Mouse (Mus musculus): ENCODE measurements at regions not wholly inside any gene's neighbourhood (a gene's known extent, or its start where the extent isn't known, plus 50 kb on each side); places are given as distances from the start of the nearest gene placed in this dataset.

- H3K4me3 ChIP-seq (ENCODE audit: insufficient read depth, low read depth, low read length) = no peak overlapping the region
- TF ChIP-seq CTCF (IDR thresholded peaks at IDR 0.05; ENCODE audit: insufficient read depth, low read depth, low read length) = no peak
- WGBS = 93% methylated on average over 5 of the region's 5 CpGs
- H3K4me1 ChIP-seq (ENCODE audit: control insufficient read depth, insufficient read depth, low read length) = peaks cover 11% of the 10 kb centered on the region
- no peak overlapping the region for H3K27ac ChIP-seq (ENCODE audit: insufficient read depth, low read depth, low read length)
Measured at GRCm38 (mm10) chr15:59760490-59760889, 255.9 kb downstream of the 4933412E24Rik start.

- Histone ChIP-seq H3K4me3 (ENCODE audit: insufficient read depth, low read depth, low read length) (no peak overlapping the region), H3K4me1 (ENCODE audit: control insufficient read depth, insufficient read depth, low read length) (peaks cover 11% of the 10 kb centered on the region)
- 17% methylated on average over 4 of the region's 4 CpGs for WGBS
Measured at GRCm38 (mm10) chr15:59759566-59759965, 256.8 kb downstream of the 4933412E24Rik start.

GRCm38 (mm10) chr15:59758971-59759370, 257.4 kb downstream of the 4933412E24Rik start:
- H3K27ac ChIP-seq (ENCODE audit: insufficient read depth, low read depth, low read length) = no peak overlapping the region
- no peak overlapping the region for H3K4me3 ChIP-seq (ENCODE audit: insufficient read depth, low read depth, low read length)
- H3K4me1 ChIP-seq (ENCODE audit: control insufficient read depth, insufficient read depth, low read length) = peaks cover 11% of the 10 kb centered on the region
- 83% methylated on average over 2 of the region's 2 CpGs for WGBS
- no peak for TF ChIP-seq POLR2A (IDR thresholded peaks at IDR 0.05; ENCODE audit: insufficient read depth, low read depth, low read length)
- no peak for TF ChIP-seq CTCF (IDR thresholded peaks at IDR 0.05; ENCODE audit: insufficient read depth, low read depth, low read length)

More at GRCm38 (mm10) chr15:59759566-59759965, 256.8 kb downstream of the 4933412E24Rik start:
- no peak overlapping the region for H3K27ac ChIP-seq (ENCODE audit: insufficient read depth, low read depth, low read length)
- TF ChIP-seq POLR2A (IDR thresholded peaks at IDR 0.05; ENCODE audit: insufficient read depth, low read depth, low read length) (no peak), CTCF (IDR thresholded peaks at IDR 0.05; ENCODE audit: insufficient read depth, low read depth, low read length) (no peak)

GRCm38 (mm10) chr15:59756141-59756540, 260.3 kb downstream of the 4933412E24Rik start:
- H3K4me3 ChIP-seq (ENCODE audit: insufficient read depth, low read depth, low read length) = no peak overlapping the region
- H3K27ac ChIP-seq (ENCODE audit: insufficient read depth, low read depth, low read length) = no peak overlapping the region
- WGBS = 65% methylated on average over 6 of the region's 6 CpGs
- H3K4me1 ChIP-seq (ENCODE audit: control insufficient read depth, insufficient read depth, low read length) = peaks cover 11% of the 10 kb centered on the region
- TF ChIP-seq CTCF (IDR thresholded peaks at IDR 0.05; ENCODE audit: insufficient read depth, low read depth, low read length) (no peak), POLR2A (IDR thresholded peaks at IDR 0.05; ENCODE audit: insufficient read depth, low read depth, low read length) (no peak)

- Histone ChIP-seq H3K4me1 (ENCODE audit: control insufficient read depth, insufficient read depth, low read length) (peaks cover 6% of the 10 kb centered on the region), H3K27ac (ENCODE audit: insufficient read depth, low read depth, low read length) (no peak overlapping the region), H3K4me3 (ENCODE audit: insufficient read depth, low read depth, low read length) (no peak overlapping the region)
- WGBS = 52% methylated on average over 13 of the region's 13 CpGs
- TF ChIP-seq POLR2A (IDR thresholded peaks at IDR 0.05; ENCODE audit: insufficient read depth, low read depth, low read length) (no peak), CTCF (IDR thresholded peaks at IDR 0.05; ENCODE audit: insufficient read depth, low read depth, low read length) (no peak)
Measured at GRCm38 (mm10) chr15:59754906-59755305, 261.5 kb downstream of the 4933412E24Rik start.

- H3K4me1 ChIP-seq (ENCODE audit: control insufficient read depth, insufficient read depth, low read length) = no peaks in the 10 kb centered on the region
- no peak overlapping the region for H3K4me3 ChIP-seq (ENCODE audit: insufficient read depth, low read depth, low read length)
- WGBS = 95% methylated on average over 1 of the region's 1 CpGs
- no peak overlapping the region for H3K27ac ChIP-seq (ENCODE audit: insufficient read depth, low read depth, low read length)
- TF ChIP-seq CTCF (IDR thresholded peaks at IDR 0.05; ENCODE audit: insufficient read depth, low read depth, low read length) (no peak), POLR2A (IDR thresholded peaks at IDR 0.05; ENCODE audit: insufficient read depth, low read depth, low read length) (no peak)
Measured at GRCm38 (mm10) chr15:59752277-59752676, 264.1 kb downstream of the 4933412E24Rik start.

GRCm38 (mm10) chr15:59746290-59746689, 270.1 kb downstream of the 4933412E24Rik start:
- Histone ChIP-seq H3K4me1 (ENCODE audit: control insufficient read depth, insufficient read depth, low read length) (no peaks in the 10 kb centered on the region), H3K4me3 (ENCODE audit: insufficient read depth, low read depth, low read length) (no peak overlapping the region), H3K27ac (ENCODE audit: insufficient read depth, low read depth, low read length) (no peak overlapping the region)
- 47% methylated on average over 9 of the region's 9 CpGs for WGBS
- no peak for TF ChIP-seq CTCF (IDR thresholded peaks at IDR 0.05; ENCODE audit: insufficient read depth, low read depth, low read length)
- no peak for TF ChIP-seq POLR2A (IDR thresholded peaks at IDR 0.05; ENCODE audit: insufficient read depth, low read depth, low read length)

GRCm38 (mm10) chr15:59744411-59744931, 271.9 kb downstream of the 4933412E24Rik start:
- Histone ChIP-seq H3K4me1 (ENCODE audit: control insufficient read depth, insufficient read depth, low read length) (no peaks in the 10 kb centered on the region), H3K4me3 (ENCODE audit: insufficient read depth, low read depth, low read length) (no peak overlapping the region), H3K27ac (ENCODE audit: insufficient read depth, low read depth, low read length) (no peak overlapping the region)
- WGBS = 80% methylated on average over 5 of the region's 5 CpGs
- TF ChIP-seq CTCF (IDR thresholded peaks at IDR 0.05; ENCODE audit: insufficient read depth, low read depth, low read length) (no peak), POLR2A (IDR thresholded peaks at IDR 0.05; ENCODE audit: insufficient read depth, low read depth, low read length) (no peak)

GRCm38 (mm10) chr15:59739197-59739596, 277.2 kb downstream of the 4933412E24Rik start:
- Histone ChIP-seq H3K4me1 (ENCODE audit: control insufficient read depth, insufficient read depth, low read length) (no peaks in the 10 kb centered on the region), H3K27ac (ENCODE audit: insufficient read depth, low read depth, low read length) (no peak overlapping the region), H3K4me3 (ENCODE audit: insufficient read depth, low read depth, low read length) (no peak overlapping the region)
- 90% methylated on average over 5 of the region's 5 CpGs for WGBS
- no peak for TF ChIP-seq CTCF (IDR thresholded peaks at IDR 0.05; ENCODE audit: insufficient read depth, low read depth, low read length)
- no peak for TF ChIP-seq POLR2A (IDR thresholded peaks at IDR 0.05; ENCODE audit: insufficient read depth, low read depth, low read length)

- Histone ChIP-seq H3K4me3 (ENCODE audit: insufficient read depth, low read depth, low read length) (no peak overlapping the region), H3K27ac (ENCODE audit: insufficient read depth, low read depth, low read length) (no peak overlapping the region), H3K4me1 (ENCODE audit: control insufficient read depth, insufficient read depth, low read length) (no peaks in the 10 kb centered on the region; the same call in 1 of the 2 replicates)
- no peak for TF ChIP-seq POLR2A (IDR thresholded peaks at IDR 0.05; ENCODE audit: insufficient read depth, low read depth, low read length)
- TF ChIP-seq CTCF (IDR thresholded peaks at IDR 0.05; ENCODE audit: insufficient read depth, low read depth, low read length) = no peak
- WGBS = 86% methylated on average over 4 of the region's 4 CpGs
Measured at GRCm38 (mm10) chr15:59737247-59737646, 279.2 kb downstream of the 4933412E24Rik start.

All from olfactory bulb, adult 2 months (tissue).